Mouse (Mus musculus) splenic B cell, adult 2 months (primary cell): Measurements from ENCODE around the gene Scaper.

ENCODE experiments used
- DNase-seq: peaks from one replicate; pipeline ENCODE4 v3.0.0-alpha.2; 2011; ENCODE audit warnings: low read depth, low spot score
- H3K27me3 ChIP-seq: 2 replicates; pipeline ENCODE4 v1.6.1; 2012; ENCODE audit warnings: mild to moderate bottlenecking, low read length, moderate library complexity, mixed read lengths; ENCODE audit not compliant: control insufficient read depth, poor library complexity, insufficient read depth, severe bottlenecking
- H3K36me3 ChIP-seq: 2 replicates; pipeline ENCODE4 v1.6.1; 2012; ENCODE audit warnings: mild to moderate bottlenecking, low read length, moderate library complexity, mixed read lengths; ENCODE audit not compliant: control insufficient read depth, poor library complexity, insufficient read depth, severe bottlenecking

The Scaper gene

GRCm38 (mm10) chr9:55937664-55938617, at the start of gene Scaper:
Gene Scaper (minus strand): TSS chr9:55938119.
- DNase-seq: peak; percentile 96
- Histone ChIP-seq H3K27me3 (no peaks in the 10 kb centered on the region), H3K36me3 (no peaks in the 10 kb centered on the region)

- Histone ChIP-seq H3K27me3 (no peaks in the 10 kb centered on the region; the same call in 1 of the 2 replicates), H3K36me3 (no peaks in the 10 kb centered on the region)
- peak; percentile 79 for DNase-seq
Measured at GRCm38 (mm10) chr9:55946819-55947218, 8.9 kb upstream of the Scaper start.

- no peaks in the 10 kb centered on the region for H3K27me3 ChIP-seq
- no peak for DNase-seq
- H3K36me3 ChIP-seq: no peaks in the 10 kb centered on the region
Measured at GRCm38 (mm10) chr9:55941356-55941755, 3.4 kb upstream of the Scaper start.

GRCm38 (mm10) chr9:55938618-55938985, 683 bp upstream of the Scaper start:
- Histone ChIP-seq H3K27me3 (no peaks in the 10 kb centered on the region), H3K36me3 (no peaks in the 10 kb centered on the region)
- DNase-seq: no peak

- no peaks in the 10 kb centered on the region for H3K27me3 ChIP-seq
- DNase-seq: peak; percentile 19
- no peaks in the 10 kb centered on the region for H3K36me3 ChIP-seq
Measured at GRCm38 (mm10) chr9:55937224-55937663, 675 bp downstream of the Scaper start.

- DNase-seq: peak; percentile 41
- Histone ChIP-seq H3K36me3 (no peaks in the 10 kb centered on the region), H3K27me3 (no peaks in the 10 kb centered on the region)
Measured at GRCm38 (mm10) chr9:55932482-55932881, 5.4 kb downstream of the Scaper start.

- no peaks in the 10 kb centered on the region for H3K27me3 ChIP-seq
- H3K36me3 ChIP-seq: no peaks in the 10 kb centered on the region
- peak; percentile 66 for DNase-seq
Measured at GRCm38 (mm10) chr9:55918579-55918978, 19.3 kb downstream of the Scaper start.

GRCm38 (mm10) chr9:55916751-55917150, 21.2 kb downstream of the Scaper start:
- Histone ChIP-seq H3K27me3 (no peaks in the 10 kb centered on the region), H3K36me3 (no peaks in the 10 kb centered on the region)
- DNase-seq: no peak

GRCm38 (mm10) chr9:55911481-55911880, 26.4 kb downstream of the Scaper start:
- no peaks in the 10 kb centered on the region for H3K27me3 ChIP-seq
- DNase-seq: no peak
- H3K36me3 ChIP-seq: 0 out of 2 replicates have a peak, but pooled peaks cover 2% of the 10 kb centered on the region

- no peak for DNase-seq
- no peaks in the 10 kb centered on the region for H3K27me3 ChIP-seq
- H3K36me3 ChIP-seq: peaks cover 2% of the 10 kb centered on the region; the same call in 1 of the 2 replicates
Measured at GRCm38 (mm10) chr9:55902964-55903363, 35.0 kb downstream of the Scaper start.

- Histone ChIP-seq H3K27me3 (no peaks in the 10 kb centered on the region), H3K36me3 (peaks cover 2% of the 10 kb centered on the region; the same call in 1 of the 2 replicates)
- DNase-seq: no peak
Measured at GRCm38 (mm10) chr9:55901588-55901987, 36.3 kb downstream of the Scaper start.

GRCm38 (mm10) chr9:55900531-55900930, 37.4 kb downstream of the Scaper start:
- no peak for DNase-seq
- Histone ChIP-seq H3K36me3 (peaks cover 2% of the 10 kb centered on the region; the same call in 1 of the 2 replicates), H3K27me3 (no peaks in the 10 kb centered on the region)

- Histone ChIP-seq H3K36me3 (no peaks in the 10 kb centered on the region), H3K27me3 (no peaks in the 10 kb centered on the region)
- DNase-seq: no peak
Measured at GRCm38 (mm10) chr9:55878066-55878465, 59.9 kb downstream of the Scaper start.

- DNase-seq: no peak
- no peaks in the 10 kb centered on the region for H3K36me3 ChIP-seq
- H3K27me3 ChIP-seq: no peaks in the 10 kb centered on the region
Measured at GRCm38 (mm10) chr9:55789442-55789841, 148.5 kb downstream of the Scaper start.

GRCm38 (mm10) chr9:55712016-55712415, 225.9 kb downstream of the Scaper start:
- H3K27me3 ChIP-seq: no peaks in the 10 kb centered on the region
- no peak for DNase-seq
- H3K36me3 ChIP-seq: no peaks in the 10 kb centered on the region; the same call in 1 of the 2 replicates
